Mouse (Mus musculus) liver, embryonic 13.5 days (tissue): Measurements from ENCODE around the gene Hcrt. TPM values are rescaled to one million over a fixed set of nuclear protein-coding genes. Genes with fewer than 3 reads are reported as not detected.

ENCODE experiments used
- ATAC-seq: fragments of 200-750 bp; cut with Nextera tagmentation; 2 replicates; pipeline ENCODE4 v1.8.0; 2017; ENCODE audit warnings: low read depth, mild to moderate bottlenecking, moderate number of reproducible peaks, moderate library complexity
- DNase-seq: peaks from one replicate; pipeline ENCODE4 v3.0.0; 2022
- H3K27ac ChIP-seq: fragments of 300-500 bp; sonication (generic); 2 replicates; pipeline ENCODE4 v1.5.1; 2015; ENCODE audit warnings: moderate library complexity, mild to moderate bottlenecking, inconsistent platforms
- H3K27me3 ChIP-seq: fragments of 300-500 bp; sonication (generic); 2 replicates; pipeline ENCODE4 v1.6.1; 2015; ENCODE audit warnings: mild to moderate bottlenecking, inconsistent platforms
- H3K36me3 ChIP-seq: fragments of 300-500 bp; sonication (generic); 2 replicates; pipeline ENCODE4 v1.6.1; 2015; ENCODE audit warnings: mild to moderate bottlenecking, inconsistent platforms
- H3K4me1 ChIP-seq: fragments of 300-500 bp; sonication (generic); replicated peaks from 2 replicates; pipeline ENCODE4 v1.6.1; 2015; ENCODE audit warnings: inconsistent platforms
- H3K4me2 ChIP-seq: fragments of 300-500 bp; sonication (generic); 2 replicates; pipeline ENCODE4 v1.6.1; 2015; ENCODE audit warnings: inconsistent platforms, mild to moderate bottlenecking, moderate library complexity
- H3K4me3 ChIP-seq: fragments of 300-500 bp; sonication (generic); replicated peaks from 2 replicates; pipeline ENCODE4 v1.5.1; 2015; ENCODE audit warnings: mild to moderate bottlenecking, inconsistent platforms
- H3K9ac ChIP-seq: fragments of 300-500 bp; sonication (generic); 2 replicates; pipeline ENCODE4 v1.6.1; 2015; ENCODE audit warnings: mild to moderate bottlenecking, inconsistent platforms
- H3K9me3 ChIP-seq: fragments of 300-500 bp; sonication (generic); replicated peaks from 2 replicates; pipeline ENCODE4 v1.6.1; 2016; ENCODE audit warnings: inconsistent platforms
- whole genome bisulfite sequencing: fragments of 180-500 bp; shearing (Covaris S2); methylation state at CpG from one replicate; pipeline ENCODE4 v1.1.7; 2015; ENCODE audit not compliant: insufficient replicate concordance; 5-methylcytosine and 5-hydroxymethylcytosine counted together
- polyA plus RNA-seq: library from polyadenylated mRNA; unstranded; fragments of >200 nt; fragmentation: Nextera tagmentation; extraction: Ambion mirVana; gene quantifications from 2 replicates; pipeline ENCODE4 v1.2.1, GENCODE M21; 2015

The Hcrt gene
- polyA plus RNA-seq, 1 experiment from 2014 or later, result not detected

DNA sequence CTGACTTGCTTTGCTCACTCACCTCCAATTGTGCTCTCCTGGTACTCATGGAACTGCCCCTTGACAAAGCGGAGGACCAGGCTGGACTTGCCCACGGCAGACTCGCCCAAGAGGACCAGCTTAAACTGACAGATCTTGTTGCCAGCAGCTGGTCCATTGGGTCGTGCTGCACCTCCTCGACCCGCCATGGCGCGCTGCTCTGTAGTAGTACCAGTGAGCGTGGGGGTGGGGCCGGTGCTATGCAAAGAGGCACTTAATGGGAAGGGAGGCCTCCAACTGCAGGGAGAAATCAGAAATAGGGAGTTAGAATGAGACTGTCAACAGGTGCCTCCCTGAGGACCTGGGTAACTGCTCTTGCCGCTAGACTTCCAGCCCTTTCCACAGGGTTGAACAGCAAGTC is 42.8 kb downstream of the Hcrt start:
- no peak overlapping the region for H3K4me2 ChIP-seq
- no peak overlapping the region for H3K4me3 ChIP-seq
- whole genome bisulfite sequencing, result 84% methylated on average over 11 of the region's 11 CpGs
- no peak for ATAC-seq
- peaks cover 59% of the 10 kb centered on the region for H3K4me1 ChIP-seq
- H3K27ac ChIP-seq, result 0 out of 2 replicates have a peak overlapping the region, but pooled peaks have one; percentile 80
- H3K9ac ChIP-seq, result no peak overlapping the region
- peaks cover 63% of the 10 kb centered on the region for H3K36me3 ChIP-seq
- H3K27me3 ChIP-seq, result no peaks in the 10 kb centered on the region
- H3K9me3 ChIP-seq, result no peaks in the 10 kb centered on the region
- DNase-seq, result no peak

DNA sequence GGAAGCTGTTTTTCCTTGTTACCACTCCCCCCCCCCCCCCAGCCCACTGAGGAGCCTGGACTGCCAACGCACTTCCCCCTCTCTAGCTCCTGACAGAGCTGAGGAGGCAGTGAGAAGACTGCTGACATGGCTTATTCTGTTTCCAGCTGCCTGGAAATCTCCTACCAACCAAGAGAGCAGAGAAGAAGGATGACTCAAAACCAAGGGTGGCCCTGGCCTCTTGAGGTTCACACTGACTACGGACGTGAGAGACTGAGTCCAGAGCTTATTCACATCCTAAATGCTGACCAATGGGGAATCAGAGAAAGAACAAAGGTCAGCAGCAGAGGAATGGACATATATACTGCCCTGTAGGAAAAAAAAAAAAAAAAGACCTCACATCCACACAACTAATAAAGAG is 43.4 kb downstream of the Hcrt start:
- H3K4me1 ChIP-seq, result peaks cover 59% of the 10 kb centered on the region
- no peak overlapping the region for H3K9ac ChIP-seq
- no peaks in the 10 kb centered on the region for H3K9me3 ChIP-seq
- 76% methylated on average over 3 of the region's 3 CpGs for whole genome bisulfite sequencing
- peaks cover 61% of the 10 kb centered on the region for H3K36me3 ChIP-seq
- no peak overlapping the region for H3K4me3 ChIP-seq
- ATAC-seq (no peak), DNase-seq (no peak)
- H3K27ac ChIP-seq, result no peak overlapping the region; the same call in 1 of the 2 replicates
- H3K27me3 ChIP-seq, result no peaks in the 10 kb centered on the region
- no peak overlapping the region for H3K4me2 ChIP-seq

DNA sequence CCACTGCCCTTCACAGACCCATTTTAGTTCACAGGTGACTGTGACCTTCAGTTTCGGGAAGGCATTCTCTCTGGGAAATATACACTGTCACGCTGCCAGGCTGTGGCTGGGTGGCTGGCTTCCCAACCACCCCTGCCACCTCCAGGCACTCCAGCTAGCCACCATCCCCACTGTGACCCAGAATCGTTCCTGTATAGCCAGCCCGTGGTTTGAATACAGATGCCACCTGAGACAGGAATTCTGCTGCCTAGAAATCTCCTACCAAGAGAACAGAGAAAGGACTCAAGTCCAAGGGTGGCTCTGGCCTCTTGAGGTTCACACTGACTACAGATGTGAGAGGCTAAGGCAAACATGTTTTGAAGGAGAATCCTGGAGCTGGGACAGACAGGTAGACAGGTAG is 43.9 kb downstream of the Hcrt start:
- H3K27ac ChIP-seq, result no peak overlapping the region
- H3K4me2 ChIP-seq, result no peak overlapping the region
- no peaks in the 10 kb centered on the region for H3K9me3 ChIP-seq
- no peak overlapping the region for H3K4me3 ChIP-seq
- H3K9ac ChIP-seq, result no peak overlapping the region
- peaks cover 60% of the 10 kb centered on the region for H3K4me1 ChIP-seq
- whole genome bisulfite sequencing, result 85% methylated on average over 4 of the region's 4 CpGs
- no peak for ATAC-seq
- DNase-seq, result no peak
- H3K27me3 ChIP-seq, result no peaks in the 10 kb centered on the region
- H3K36me3 ChIP-seq, result peaks cover 61% of the 10 kb centered on the region

DNA sequence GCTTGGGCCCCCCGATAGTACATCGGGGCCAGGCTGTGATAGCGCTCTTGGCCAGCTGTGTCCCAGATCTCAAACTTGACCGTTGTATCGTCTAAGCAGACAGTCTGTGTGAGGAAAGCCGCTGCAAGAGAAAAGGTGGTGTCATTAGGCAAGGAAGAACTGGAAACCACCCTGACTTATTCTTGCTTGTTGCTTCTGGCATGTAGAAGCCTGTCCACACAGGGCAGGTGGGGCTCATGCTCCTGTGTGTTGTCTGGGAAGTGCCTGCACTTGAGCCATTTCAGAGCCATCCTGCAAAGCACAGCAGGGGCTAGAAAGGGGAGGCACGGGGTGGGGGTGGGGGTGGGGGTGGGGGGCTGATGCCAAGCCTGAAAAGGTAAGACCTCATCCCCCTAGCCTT is 44.3 kb downstream of the Hcrt start:
- no peak overlapping the region for H3K4me2 ChIP-seq
- H3K9ac ChIP-seq, result no peak overlapping the region
- no peak overlapping the region for H3K27ac ChIP-seq
- no peaks in the 10 kb centered on the region for H3K27me3 ChIP-seq
- ATAC-seq, result no peak
- WGBS, result 76% methylated on average over 7 of the region's 7 CpGs
- no peak overlapping the region for H3K4me3 ChIP-seq
- H3K36me3 ChIP-seq, result peaks cover 58% of the 10 kb centered on the region
- H3K4me1 ChIP-seq, result peaks cover 61% of the 10 kb centered on the region
- no peaks in the 10 kb centered on the region for H3K9me3 ChIP-seq
- no peak for DNase-seq

DNA sequence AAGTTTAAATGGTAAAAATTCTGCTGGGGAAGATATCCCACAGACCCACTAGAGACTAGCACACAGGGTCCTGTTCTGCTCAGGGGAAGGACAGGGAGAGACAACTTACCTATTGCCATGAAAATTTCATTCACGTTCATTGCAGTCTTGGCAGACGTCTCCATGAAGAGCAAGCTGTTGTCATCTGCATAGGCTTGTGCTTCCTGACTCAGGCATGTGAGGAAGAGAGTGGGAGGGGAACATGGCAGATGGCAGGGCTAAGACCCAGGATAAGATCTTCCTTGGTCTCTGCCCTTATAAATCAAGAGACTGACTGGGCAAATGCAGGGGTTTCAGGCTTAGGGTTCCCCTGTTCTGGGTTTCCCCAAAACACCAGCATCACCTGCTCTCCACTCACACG is 46.1 kb downstream of the Hcrt start:
- no peak overlapping the region for H3K4me3 ChIP-seq
- WGBS, result 65% methylated on average over 3 of the region's 3 CpGs
- H3K36me3 ChIP-seq, result peaks cover 58% of the 10 kb centered on the region
- H3K27ac ChIP-seq, result no peak overlapping the region
- H3K9me3 ChIP-seq, result no peaks in the 10 kb centered on the region
- H3K4me2 ChIP-seq, result no peak overlapping the region
- H3K9ac ChIP-seq, result no peak overlapping the region
- ATAC-seq, result no peak
- peaks cover 61% of the 10 kb centered on the region for H3K4me1 ChIP-seq
- H3K27me3 ChIP-seq, result no peaks in the 10 kb centered on the region
- no peak for DNase-seq

DNA sequence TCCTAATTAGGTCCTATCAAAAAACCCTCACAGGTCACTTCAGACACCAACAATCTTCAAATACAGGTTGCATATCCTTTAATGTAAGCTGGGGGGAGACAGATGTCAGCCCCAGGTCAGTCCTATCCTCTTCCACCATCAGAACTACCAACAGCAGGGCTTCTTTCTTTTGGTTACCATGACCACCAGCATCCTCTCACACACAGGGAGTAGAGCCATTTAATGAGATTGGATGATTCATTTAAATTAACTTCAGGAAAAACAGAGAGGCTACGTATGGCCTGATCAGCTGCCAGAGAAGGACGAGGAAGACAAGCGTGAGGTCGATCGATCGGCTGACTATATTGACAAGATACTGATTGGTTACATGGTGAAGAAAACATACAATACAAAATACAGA is 47.8 kb downstream of the Hcrt start:
- no peak overlapping the region for H3K27ac ChIP-seq
- no peaks in the 10 kb centered on the region for H3K9me3 ChIP-seq
- WGBS, result 92% methylated on average over 6 of the region's 6 CpGs
- H3K36me3 ChIP-seq, result peaks cover 62% of the 10 kb centered on the region
- peaks cover 57% of the 10 kb centered on the region for H3K4me1 ChIP-seq
- peak overlapping the region; percentile 97 for H3K4me2 ChIP-seq
- ATAC-seq (no peak), DNase-seq (no peak)
- H3K9ac ChIP-seq, result no peak overlapping the region
- no peak overlapping the region for H3K4me3 ChIP-seq
- no peaks in the 10 kb centered on the region for H3K27me3 ChIP-seq

DNA sequence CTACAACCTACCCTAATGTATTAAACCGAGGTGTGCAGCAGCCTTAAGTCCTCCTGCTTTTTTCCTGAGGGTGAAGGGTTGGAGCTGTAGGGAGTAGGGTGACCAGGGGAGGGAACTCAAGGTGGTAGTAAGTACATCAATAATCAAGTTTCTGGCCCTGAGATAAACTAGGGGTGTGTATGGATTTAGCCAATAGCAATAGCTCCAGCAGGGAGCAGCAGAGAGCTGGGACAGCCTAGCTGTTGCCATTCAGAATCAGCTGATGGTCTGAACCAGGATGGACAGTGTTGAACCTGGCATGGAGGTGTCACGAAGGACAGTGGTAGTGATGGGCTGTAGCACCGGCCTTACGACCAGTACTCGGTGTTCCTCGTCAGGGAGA is 48.2 kb downstream of the Hcrt start:
- Histone ChIP-seq H3K4me1 (peaks cover 53% of the 10 kb centered on the region), H3K9ac (peak overlapping the region; percentile 72), H3K4me2 (peak overlapping the region; percentile 97), H3K27ac (peak overlapping the region; percentile 87), H3K4me3 (peak overlapping the region; percentile 54), H3K27me3 (no peaks in the 10 kb centered on the region), H3K9me3 (no peaks in the 10 kb centered on the region), H3K36me3 (peaks cover 62% of the 10 kb centered on the region)
- peak; percentile 52 for ATAC-seq
- peak; percentile 78 for DNase-seq
- 34% methylated on average over 6 of the region's 6 CpGs for WGBS

DNA sequence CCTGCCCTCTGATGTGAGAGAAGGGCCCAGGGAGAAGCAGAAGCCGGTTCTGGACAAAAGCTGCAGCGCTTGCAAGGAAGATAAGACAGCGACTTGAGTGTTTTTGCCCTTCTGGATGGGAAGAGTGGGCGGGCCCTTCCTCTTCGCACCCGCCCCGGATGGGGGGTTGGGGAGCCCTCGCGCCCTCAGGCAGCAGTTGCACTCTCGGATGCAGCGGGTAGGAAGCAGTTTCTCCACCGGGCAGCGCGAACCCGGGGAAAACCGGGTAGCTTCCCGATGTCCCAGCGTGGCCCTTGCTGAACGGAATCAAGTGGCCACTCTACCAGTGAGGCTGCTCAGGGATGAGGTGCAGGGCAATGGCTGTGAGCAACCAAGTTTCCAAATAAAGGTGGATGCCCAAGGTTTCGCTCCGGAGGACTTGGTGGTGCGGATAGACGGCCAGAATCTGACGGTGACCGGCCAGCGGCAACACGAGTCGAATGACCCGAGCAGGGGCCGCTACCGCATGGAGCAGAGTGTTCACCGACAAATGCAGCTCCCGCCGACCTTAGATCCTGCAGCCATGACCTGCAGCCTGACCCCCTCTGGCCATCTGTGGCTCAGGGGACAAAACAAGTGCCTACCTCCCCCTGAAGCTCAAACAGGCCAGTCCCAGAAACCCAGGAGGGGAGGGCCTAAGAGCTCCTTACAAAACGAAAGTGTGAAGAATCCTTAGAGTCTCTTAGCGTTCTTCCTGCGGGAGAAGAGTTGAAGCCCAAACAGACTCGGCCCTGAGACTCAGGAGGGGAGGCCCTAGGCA is 48.8 kb downstream of the Hcrt start, which contains the start of gene Hspb9:
Gene Hspb9 (plus strand): TSS at position 116 of the 799 bp plus-strand sequence.
- ATAC-seq (peak; percentile 75), DNase-seq (peak; percentile 79)
- Histone ChIP-seq H3K27me3 (no peaks in the 10 kb centered on the region), H3K9ac (peak within 1 kb of the TSS; percentile 72), H3K4me2 (peak within 1 kb of the TSS; percentile 97), H3K9me3 (no peaks in the 10 kb centered on the region), H3K27ac (peak within 1 kb of the TSS; percentile 87), H3K36me3 (peaks cover 62% of the 10 kb centered on the region), H3K4me1 (peaks cover 52% of the 10 kb centered on the region), H3K4me3 (peak within 1 kb of the TSS; percentile 79)
- 4% methylated on average over 38 of the region's 38 CpGs for WGBS

DNA sequence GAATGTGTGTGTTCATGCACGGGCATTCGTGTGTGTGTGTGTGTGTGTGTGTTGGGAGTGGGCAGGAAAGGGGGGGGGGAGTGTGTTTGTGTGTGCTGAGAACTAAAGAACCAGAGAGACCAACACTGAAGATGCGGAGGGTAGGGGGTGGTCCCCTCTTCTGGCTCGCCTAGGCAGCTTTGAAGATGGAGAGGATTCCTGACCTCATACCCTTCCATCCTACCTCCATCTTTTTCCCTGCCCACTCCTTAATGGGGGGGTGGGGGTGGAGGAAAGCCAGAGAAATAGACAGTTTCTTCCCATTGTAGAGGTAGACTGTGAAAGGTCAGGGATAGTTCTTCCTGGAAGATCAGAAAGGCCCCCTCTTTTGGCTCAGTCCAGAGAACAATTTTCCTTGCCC is 49.6 kb downstream of the Hcrt start:
- DNase-seq (no peak), ATAC-seq (no peak)
- Histone ChIP-seq H3K4me2 (peak overlapping the region; percentile 97), H3K4me1 (peaks cover 52% of the 10 kb centered on the region), H3K36me3 (peaks cover 62% of the 10 kb centered on the region), H3K4me3 (peak overlapping the region; percentile 54; the same call in 1 of the 2 replicates), H3K9ac (peak overlapping the region; percentile 72), H3K9me3 (no peaks in the 10 kb centered on the region), H3K27ac (peak overlapping the region; percentile 87), H3K27me3 (no peaks in the 10 kb centered on the region)
- WGBS, result 39% methylated on average over 4 of the region's 4 CpGs

DNA sequence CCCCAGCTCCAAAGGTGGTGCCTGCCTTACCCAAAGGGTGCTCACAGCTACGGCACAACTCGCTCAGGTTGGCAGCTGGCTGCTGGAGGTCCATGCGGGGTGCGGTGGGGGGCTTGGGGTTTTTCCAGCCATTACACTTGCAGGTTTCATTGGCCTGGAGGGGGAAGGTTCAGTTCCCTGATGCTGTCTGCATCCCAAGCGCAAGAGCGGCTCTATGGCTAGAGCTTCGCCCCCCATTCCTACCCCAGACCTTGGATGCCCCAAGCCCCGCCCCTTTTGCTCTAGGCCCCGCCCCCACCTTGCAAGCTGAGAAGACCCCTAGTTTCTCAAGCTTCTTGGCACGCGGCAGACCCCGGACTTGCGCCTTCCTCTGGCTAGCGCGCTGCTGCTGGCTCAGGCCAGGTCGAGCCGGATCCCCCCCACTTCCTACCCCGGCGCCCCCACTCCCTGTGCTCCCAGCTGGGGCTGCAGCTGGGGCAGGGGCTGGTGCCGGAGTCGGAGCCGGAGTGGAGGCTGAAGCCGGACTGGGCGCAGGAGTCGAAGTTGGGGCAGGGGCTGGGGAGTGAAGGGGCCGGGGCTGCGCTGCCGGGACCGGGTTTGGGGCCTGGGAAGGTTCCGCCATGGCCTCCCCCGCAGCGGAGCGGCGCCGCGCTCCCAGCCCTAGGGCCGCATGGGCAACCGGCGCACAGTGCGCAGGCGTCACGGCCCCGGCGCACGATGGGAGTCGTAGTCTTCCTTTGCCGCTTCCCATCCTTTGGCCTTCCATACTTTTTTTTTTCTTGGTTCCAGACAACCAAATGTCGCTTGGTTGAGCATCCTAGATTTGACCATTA is 50.7 kb downstream of the Hcrt start, which contains the start of gene Kat2a:
Gene Kat2a (minus strand): TSS at position 683 of the 833 bp plus-strand sequence.
- ATAC-seq (peak; percentile 60), DNase-seq (peak; percentile 70)
- Histone ChIP-seq H3K27ac (peak within 1 kb of the TSS; percentile 87), H3K9me3 (no peaks in the 10 kb centered on the region), H3K27me3 (no peaks in the 10 kb centered on the region), H3K4me3 (peak within 1 kb of the TSS; percentile 79), H3K4me1 (peaks cover 52% of the 10 kb centered on the region), H3K36me3 (peaks cover 62% of the 10 kb centered on the region), H3K4me2 (peak within 1 kb of the TSS; percentile 97), H3K9ac (peak within 1 kb of the TSS; percentile 87)
- 2% methylated on average over 48 of the region's 48 CpGs for WGBS
